Mouse (Mus musculus) ovary, postnatal 10 days (tissue): ENCODE measurements around the gene Olfr111.
"Not testable (repeated sequence)": the region's sequence is repeated elsewhere in the genome, so short reads cannot be mapped to it uniquely, and the experiment has no call there.

ENCODE experiments used
- DNase-seq: peaks from one replicate; pipeline ENCODE4 v3.0.0; 2022; ENCODE audit warnings: low spot score

Olfr111 gene

GRCm38 (mm10) chr17:37507730-37508129, at the start of gene Olfr111:
Olfr111 (plus strand) TSS chr17:37508030.
- DNase-seq: no peak

DNA sequence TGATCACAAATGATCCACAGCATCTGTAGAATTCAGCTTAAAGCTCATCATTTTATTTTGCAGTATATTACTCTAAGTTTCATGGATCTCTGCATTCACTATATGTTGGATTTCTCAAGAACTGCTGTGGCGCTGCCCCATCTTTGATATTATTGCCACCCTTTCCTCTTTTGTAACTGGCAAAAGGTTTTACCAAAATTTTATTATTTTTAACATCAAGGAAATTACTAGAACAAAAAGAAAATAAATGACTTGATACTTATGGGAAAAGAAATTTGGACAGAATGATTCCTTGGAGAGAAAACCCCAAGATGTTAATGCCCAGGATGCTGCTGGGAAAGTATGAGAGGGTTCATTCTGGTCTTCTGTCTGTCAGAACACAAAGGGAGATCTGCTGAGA, 49.2 kb upstream of the Olfr111 start, which contains the start of gene Olfr109:
TSS of gene Olfr109 (plus strand) at position 301 of the 400 bp plus-strand sequence.
- no peak for DNase-seq

GRCm38 (mm10) chr17:37483452-37483851, 24.4 kb upstream of the Olfr111 start, which contains the start of gene H2-M2:
H2-M2 (minus strand) TSS chr17:37483552.
- no peak for DNase-seq

- DNase-seq: no peak
Measured at GRCm38 (mm10) chr17:37491930-37492518, 15.8 kb upstream of the Olfr111 start, which contains the start of gene Olfr110. Olfr110 (plus strand) TSS chr17:37492468.

GRCm38 (mm10) chr17:37524612-37525011, 16.8 kb downstream of the Olfr111 start:
- DNase-seq: not testable (repeated sequence)

DNA sequence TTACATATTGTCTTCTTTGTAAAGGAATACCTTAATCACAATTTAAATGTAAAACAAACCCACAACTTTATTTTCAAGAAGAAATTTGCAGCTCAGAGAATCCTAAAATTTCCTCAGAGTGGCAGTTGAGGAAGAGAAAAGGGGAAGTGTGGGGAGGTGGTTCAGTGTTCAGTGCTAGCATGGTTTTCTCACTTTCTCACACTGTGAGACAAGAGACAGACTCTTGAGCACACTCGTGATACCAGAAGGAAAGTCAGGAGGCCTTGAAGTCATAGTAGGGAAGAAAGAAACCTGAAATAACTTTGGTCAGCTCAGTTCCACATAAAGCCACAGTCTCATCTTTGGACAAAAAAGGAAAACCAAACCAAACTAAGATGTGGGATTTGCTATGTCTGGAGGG, 17.6 kb downstream of the Olfr111 start:
- DNase-seq: not testable (repeated sequence)

- DNase-seq: no peak
Measured at GRCm38 (mm10) chr17:37535173-37535572, 27.3 kb downstream of the Olfr111 start.

DNA sequence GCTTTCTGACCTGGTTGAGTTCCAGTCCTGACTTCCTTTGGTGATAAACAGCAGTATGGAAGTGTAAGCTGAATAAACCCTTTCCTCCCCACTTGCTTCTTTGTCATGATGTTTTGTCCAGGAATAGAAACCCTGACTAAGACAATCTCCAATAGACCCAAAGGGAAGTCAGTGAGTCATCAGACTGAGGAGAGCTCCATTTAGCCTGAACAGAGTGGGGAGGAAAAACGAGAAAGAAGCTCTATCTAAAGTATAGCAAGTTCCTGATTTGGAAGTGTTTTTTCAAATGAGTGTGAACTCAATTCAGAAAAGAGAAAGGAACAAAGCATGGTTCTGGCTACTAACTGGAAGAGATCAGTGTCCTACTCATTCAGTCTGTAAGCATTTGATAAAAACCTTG, 30.6 kb downstream of the Olfr111 start:
- not testable (repeated sequence) for DNase-seq

- no peak for DNase-seq
Measured at GRCm38 (mm10) chr17:37541454-37542119, 33.8 kb downstream of the Olfr111 start.

DNA sequence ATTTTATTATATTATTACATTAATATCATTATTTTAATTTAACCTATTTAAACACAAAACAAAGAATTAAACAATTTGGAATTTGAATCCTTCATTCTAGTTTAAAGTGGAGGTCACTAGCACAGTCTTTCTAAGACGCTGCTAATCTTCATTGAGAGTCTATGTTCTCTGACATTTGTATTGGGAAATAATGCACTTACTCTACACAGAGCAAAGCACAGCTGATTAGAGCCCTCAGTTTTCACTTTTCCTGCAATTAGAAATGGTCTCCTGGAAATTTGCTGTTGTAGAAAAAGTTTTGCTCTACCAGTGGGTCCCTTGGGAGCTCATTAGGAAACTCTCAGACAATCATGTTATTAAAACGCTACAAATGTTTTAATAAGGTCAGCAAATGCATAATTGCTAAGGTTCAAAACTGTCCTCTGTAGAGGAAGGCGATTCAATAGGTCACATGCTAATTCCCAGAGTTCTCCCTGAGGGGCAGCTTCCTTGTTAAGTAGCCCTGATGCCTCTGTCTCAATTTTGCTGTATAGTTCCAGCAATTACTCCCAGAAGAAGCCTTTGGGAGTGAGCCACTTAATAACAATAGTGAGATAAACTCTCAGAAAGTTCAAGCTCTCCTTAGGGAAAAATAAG, 36.1 kb downstream of the Olfr111 start:
- DNase-seq: no peak

DNA sequence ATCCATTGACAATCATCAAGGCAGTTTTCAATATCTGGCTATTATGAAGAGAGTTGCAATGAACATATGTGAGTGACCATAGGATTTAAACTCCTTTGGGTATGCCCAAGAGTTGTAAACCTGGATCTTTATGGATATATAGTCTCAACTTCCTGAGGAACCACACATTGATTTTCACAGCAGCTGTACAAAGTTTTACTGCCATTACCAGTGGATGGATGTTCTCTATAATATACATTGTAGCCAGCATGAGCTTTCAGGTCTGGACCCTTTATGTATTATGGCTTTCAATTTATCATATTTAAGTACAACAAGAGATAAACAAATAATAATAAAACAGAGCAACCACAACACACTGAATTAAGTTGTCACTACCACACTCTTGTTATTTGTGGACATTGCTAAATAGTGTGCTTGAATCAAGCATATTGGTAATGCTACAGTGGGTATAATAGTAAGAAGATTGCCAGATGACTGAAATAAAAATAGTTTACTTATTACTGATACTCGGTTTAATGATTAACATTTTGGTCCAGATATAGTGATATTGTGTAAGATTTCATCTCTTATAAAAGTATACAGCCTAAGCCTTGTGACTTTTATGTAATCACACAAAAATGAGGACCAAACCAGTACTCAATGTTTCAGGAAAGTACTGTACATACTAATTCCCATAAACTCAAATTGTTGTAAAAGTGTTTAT, 51.2 kb downstream of the Olfr111 start:
- no peak for DNase-seq

GRCm38 (mm10) chr17:37569351-37569750, 61.5 kb downstream of the Olfr111 start, which contains the start of gene Olfr112:
Olfr112 (minus strand) TSS chr17:37569451.
- no peak for DNase-seq

- no peak for DNase-seq
Measured at GRCm38 (mm10) chr17:37577563-37577962, 69.7 kb downstream of the Olfr111 start, which contains the start of gene Olfr113. Olfr113 (minus strand) TSS chr17:37577663.
